Mouse (Mus musculus) CH12.LX (cell line): ENCODE data around the gene Tmco4.

Experiments used
- CTCF ChIP-seq, 2 experiments: IDR thresholded peaks in 1 of 2; conservative IDR thresholded peaks in 1 of 2; 2 replicates each; pipeline ENCODE4 v1.5.1; 2011 to 2012; ENCODE audit warnings: low read depth in 2 of 2, low read length in 2 of 2, improper control_type of control experiment in 1 of 2, inconsistent platforms in 1 of 2, mild to moderate bottlenecking in 1 of 2, moderate library complexity in 1 of 2
- E2F4 ChIP-seq: IDR thresholded peaks from 2 replicates; pipeline ENCODE4 v1.6.1; 2011; ENCODE audit warnings: low read depth, low read length, improper control_type of control experiment; ENCODE audit not compliant: insufficient replicate concordance
- HCFC1 ChIP-seq: IDR thresholded peaks from 2 replicates; pipeline ENCODE4 v1.6.1; 2012; ENCODE audit warnings: low read depth, mild to moderate bottlenecking, inconsistent platforms, low read length, improper control_type of control experiment
- MAX ChIP-seq: IDR thresholded peaks from 2 replicates; pipeline ENCODE4 v1.6.1; 2011; ENCODE audit warnings: low read length, improper control_type of control experiment
- MEF2A ChIP-seq: IDR thresholded peaks from 2 replicates; pipeline ENCODE4 v1.6.1; 2014; ENCODE audit warnings: low read depth, mild to moderate bottlenecking, inconsistent platforms, low read length, improper control_type of control experiment, borderline replicate concordance
- POLR2A ChIP-seq: IDR thresholded peaks from 2 replicates; pipeline ENCODE4 v1.6.1; 2011; ENCODE audit warnings: low read depth, mild to moderate bottlenecking, improper control_type of control experiment, low read length
- POLR2AphosphoS2 ChIP-seq: IDR thresholded peaks from 2 replicates; pipeline ENCODE4 v1.6.1; 2011; ENCODE audit warnings: low read depth, low read length, improper control_type of control experiment
- RAD21 ChIP-seq: IDR thresholded peaks from 2 replicates; pipeline ENCODE4 v1.6.1; 2011; ENCODE audit warnings: low read depth, mild to moderate bottlenecking, low read length, improper control_type of control experiment, moderate library complexity
- ZC3H11A ChIP-seq: IDR thresholded peaks from 2 replicates; pipeline ENCODE4 v1.6.1; 2012; ENCODE audit warnings: low read depth, mild to moderate bottlenecking, inconsistent platforms, low read length, improper control_type of control experiment

GRCm38 (mm10) chr4:139101546-139101945 lies 128.9 kb downstream of the Tmco4 start:
- TF ChIP-seq MEF2A: no peak
- TF ChIP-seq POLR2AphosphoS2: no peak
- TF ChIP-seq E2F4: no peak
- TF ChIP-seq POLR2A: no peak
- no peak for TF ChIP-seq CTCF (conservative IDR thresholded peaks at IDR 0.05 in 1 of 2, IDR thresholded peaks at IDR 0.05 in 1 of 2; ENCODE audit: low read depth in 2 of 2, low read length in 2 of 2)
- no peak for TF ChIP-seq ZC3H11A
- no peak for TF ChIP-seq HCFC1
- no peak for TF ChIP-seq MAX
- TF ChIP-seq RAD21: no peak
